Mouse (Mus musculus): ENCODE results near the gene Eif4a3. TPM values are rescaled to one million over a fixed set of nuclear protein-coding genes. Genes with fewer than 3 reads are reported as not detected.

The Eif4a3 gene
- polyA plus RNA-seq, 1 experiment: 349 TPM

- H3K79me2 ChIP-seq (ENCODE audit: control insufficient read depth, insufficient read depth): no peaks in the 10 kb centered on the region
- H3K36me3 ChIP-seq (ENCODE audit: control insufficient read depth, insufficient read depth): no peaks in the 10 kb centered on the region
- no peak for TF ChIP-seq MAX (IDR thresholded peaks at IDR 0.05)
- TF ChIP-seq MYOG (IDR thresholded peaks at IDR 0.05; ENCODE audit: control insufficient read depth, extremely low read depth, insufficient read length): no peak
- TF ChIP-seq FOSL1 (IDR thresholded peaks at IDR 0.05; ENCODE audit: insufficient read depth, low read length, poor library complexity, severe bottlenecking): no peak
- TF ChIP-seq MYOD1 (IDR thresholded peaks at IDR 0.05; ENCODE audit: control insufficient read depth, insufficient read length, low read depth): peak; percentile 17
- peaks cover 17% of the 10 kb centered on the region for H3K27me3 ChIP-seq (ENCODE audit: control insufficient read depth, insufficient read depth, insufficient read length)
- H3K79me3 ChIP-seq (ENCODE audit: low read depth): no peaks in the 10 kb centered on the region
- no peak overlapping the region for H3ac ChIP-seq (ENCODE audit: control insufficient read depth, insufficient read length, low read depth)
- H3K4me3 ChIP-seq (ENCODE audit: insufficient read depth, poor library complexity, severe bottlenecking): no peak overlapping the region
Observed at GRCm38 (mm10) chr11:119316720-119317119, 16.8 kb upstream of the Eif4a3 start.

- H3ac ChIP-seq (ENCODE audit: control insufficient read depth, insufficient read length, low read depth): no peak overlapping the region
- no peaks in the 10 kb centered on the region for H3K79me3 ChIP-seq (ENCODE audit: low read depth)
- peaks cover 22% of the 10 kb centered on the region for H3K27me3 ChIP-seq (ENCODE audit: control insufficient read depth, insufficient read depth, insufficient read length)
- H3K36me3 ChIP-seq (ENCODE audit: control insufficient read depth, insufficient read depth): no peaks in the 10 kb centered on the region
- no peak for TF ChIP-seq USF1 (IDR thresholded peaks at IDR 0.05; ENCODE audit: low read depth)
- no peak for TF ChIP-seq FOSL1 (IDR thresholded peaks at IDR 0.05; ENCODE audit: insufficient read depth, low read length, poor library complexity, severe bottlenecking)
- H3K4me3 ChIP-seq (ENCODE audit: insufficient read depth, poor library complexity, severe bottlenecking): no peak overlapping the region
- H3K79me2 ChIP-seq (ENCODE audit: control insufficient read depth, insufficient read depth): no peaks in the 10 kb centered on the region
Observed at GRCm38 (mm10) chr11:119314252-119314936, 14.5 kb upstream of the Eif4a3 start.

GRCm38 (mm10) chr11:119310621-119311020, 10.7 kb upstream of the Eif4a3 start:
- no peaks in the 10 kb centered on the region for H3K79me2 ChIP-seq (ENCODE audit: control insufficient read depth, insufficient read depth)
- H3K36me3 ChIP-seq (ENCODE audit: control insufficient read depth, insufficient read depth): no peaks in the 10 kb centered on the region
- H3K4me3 ChIP-seq (ENCODE audit: insufficient read depth, poor library complexity, severe bottlenecking): no peak overlapping the region
- peaks cover 30% of the 10 kb centered on the region for H3K27me3 ChIP-seq (ENCODE audit: control insufficient read depth, insufficient read depth, insufficient read length)
- TF ChIP-seq FOSL1 (IDR thresholded peaks at IDR 0.05; ENCODE audit: insufficient read depth, low read length, poor library complexity, severe bottlenecking): no peak
- no peak for TF ChIP-seq MYOG (IDR thresholded peaks at IDR 0.05; ENCODE audit: control insufficient read depth, extremely low read depth, insufficient read length)
- TF ChIP-seq CEBPB (IDR thresholded peaks at IDR 0.05; ENCODE audit: low read depth): no peak
- TF ChIP-seq CTCF (IDR thresholded peaks at IDR 0.05; ENCODE audit: control insufficient read depth, insufficient read depth, insufficient read length): no peak
- no peak for TF ChIP-seq USF1 (IDR thresholded peaks at IDR 0.05; ENCODE audit: low read depth)
- TF ChIP-seq MYOD1 (IDR thresholded peaks at IDR 0.05; ENCODE audit: control insufficient read depth, insufficient read length, low read depth): no peak
- H3ac ChIP-seq (ENCODE audit: control insufficient read depth, insufficient read length, low read depth): no peak overlapping the region
- no peaks in the 10 kb centered on the region for H3K79me3 ChIP-seq (ENCODE audit: low read depth)

- Histone ChIP-seq H3K4me3 (ENCODE audit: insufficient read depth, poor library complexity, severe bottlenecking) (no peak overlapping the region), H3K79me2 (ENCODE audit: control insufficient read depth, insufficient read depth) (no peaks in the 10 kb centered on the region), H3K79me3 (ENCODE audit: low read depth) (no peaks in the 10 kb centered on the region), H3K36me3 (ENCODE audit: control insufficient read depth, insufficient read depth) (no peaks in the 10 kb centered on the region), H3K27me3 (ENCODE audit: control insufficient read depth, insufficient read depth, insufficient read length) (peaks cover 50% of the 10 kb centered on the region), H3ac (ENCODE audit: control insufficient read depth, insufficient read length, low read depth) (no peak overlapping the region)
- TF ChIP-seq CTCF (IDR thresholded peaks at IDR 0.05; ENCODE audit: control insufficient read depth, insufficient read depth, insufficient read length): no peak
- TF ChIP-seq CEBPB (IDR thresholded peaks at IDR 0.05; ENCODE audit: low read depth): no peak
- no peak for TF ChIP-seq MYOG (IDR thresholded peaks at IDR 0.05; ENCODE audit: control insufficient read depth, extremely low read depth, insufficient read length)
- no peak for TF ChIP-seq MAX (IDR thresholded peaks at IDR 0.05)
- no peak for TF ChIP-seq FOSL1 (IDR thresholded peaks at IDR 0.05; ENCODE audit: insufficient read depth, low read length, poor library complexity, severe bottlenecking)
- TF ChIP-seq MYOD1 (IDR thresholded peaks at IDR 0.05; ENCODE audit: control insufficient read depth, insufficient read length, low read depth): no peak
- no peak for TF ChIP-seq USF1 (IDR thresholded peaks at IDR 0.05; ENCODE audit: low read depth)
Observed at GRCm38 (mm10) chr11:119307916-119308315, 8.0 kb upstream of the Eif4a3 start.

- H3K36me3 ChIP-seq (ENCODE audit: control insufficient read depth, insufficient read depth): no peaks in the 10 kb centered on the region
- no peak within 1 kb of the TSS for H3ac ChIP-seq (ENCODE audit: control insufficient read depth, insufficient read length, low read depth)
- no peak within 1 kb of the TSS for H3K4me3 ChIP-seq (ENCODE audit: insufficient read depth, poor library complexity, severe bottlenecking)
- TF ChIP-seq MAX (IDR thresholded peaks at IDR 0.05): no peak
- TF ChIP-seq USF1 (IDR thresholded peaks at IDR 0.05; ENCODE audit: low read depth): no peak
- peaks cover 53% of the 10 kb centered on the region for H3K27me3 ChIP-seq (ENCODE audit: control insufficient read depth, insufficient read depth, insufficient read length)
- no peaks in the 10 kb centered on the region for H3K79me2 ChIP-seq (ENCODE audit: control insufficient read depth, insufficient read depth)
- H3K79me3 ChIP-seq (ENCODE audit: low read depth): no peaks in the 10 kb centered on the region
Observed at GRCm38 (mm10) chr11:119307658-119307867, 7.7 kb upstream of the Eif4a3 start, which contains the start of gene Card14. Card14 (plus strand) TSS chr11:119307768.

- Histone ChIP-seq H3K27me3 (ENCODE audit: control insufficient read depth, insufficient read depth, insufficient read length) (peaks cover 54% of the 10 kb centered on the region), H3ac (ENCODE audit: control insufficient read depth, insufficient read length, low read depth) (no peak overlapping the region), H3K36me3 (ENCODE audit: control insufficient read depth, insufficient read depth) (no peaks in the 10 kb centered on the region)
Observed at GRCm38 (mm10) chr11:119306762-119307657, 7.1 kb upstream of the Eif4a3 start.

More at GRCm38 (mm10) chr11:119306762-119307657, 7.1 kb upstream of the Eif4a3 start:
- Histone ChIP-seq H3K79me3 (ENCODE audit: low read depth) (no peaks in the 10 kb centered on the region), H3K79me2 (ENCODE audit: control insufficient read depth, insufficient read depth) (no peaks in the 10 kb centered on the region), H3K4me3 (ENCODE audit: insufficient read depth, poor library complexity, severe bottlenecking) (no peak overlapping the region)
- no peak for TF ChIP-seq MYOD1 (IDR thresholded peaks at IDR 0.05; ENCODE audit: control insufficient read depth, insufficient read length, low read depth)
- no peak for TF ChIP-seq CEBPB (IDR thresholded peaks at IDR 0.05; ENCODE audit: low read depth)
- TF ChIP-seq FOSL1 (IDR thresholded peaks at IDR 0.05; ENCODE audit: insufficient read depth, low read length, poor library complexity, severe bottlenecking): no peak
- no peak for TF ChIP-seq USF1 (IDR thresholded peaks at IDR 0.05; ENCODE audit: low read depth)
- no peak for TF ChIP-seq CTCF (IDR thresholded peaks at IDR 0.05; ENCODE audit: control insufficient read depth, insufficient read depth, insufficient read length)
- no peak for TF ChIP-seq MYOG (IDR thresholded peaks at IDR 0.05; ENCODE audit: control insufficient read depth, extremely low read depth, insufficient read length)
- TF ChIP-seq MAX (IDR thresholded peaks at IDR 0.05): no peak
